Mouse (Mus musculus): ENCODE data around the gene Etv2.

GRCm38 (mm10) chr7:30591605-30591951 is 44.1 kb downstream of the Etv2 start:
- TF ChIP-seq CTCF (IDR thresholded peaks at IDR 0.05; ENCODE audit: extremely low read depth, insufficient read depth, low read length), result no peak
- no peak for TF ChIP-seq POLR2A (IDR thresholded peaks at IDR 0.05; ENCODE audit: extremely low read depth, insufficient read depth, low read length)

Data from cortical plate, adult 2 months (tissue).